Mouse (Mus musculus): ENCODE measurements around the gene Lefty2. TPM values are rescaled to one million over a fixed set of nuclear protein-coding genes. Genes with fewer than 3 reads are reported as not detected.
A peak's percentile ranks its signal among the peaks of the same experiment; 100 is the strongest.

The Lefty2 gene
- polyA plus RNA-seq, 1 experiment = not detected

GRCm38 (mm10) chr1:180850316-180851270 lies 42.3 kb upstream of the Lefty2 start, which contains the start of gene Sde2:
Sde2 (plus strand) TSS chr1:180851127.
- Histone ChIP-seq H3K4me2 (ENCODE audit: low read depth) (peak within 1 kb of the TSS; percentile 97), H3ac (ENCODE audit: control insufficient read depth, insufficient read length) (peak within 1 kb of the TSS; percentile 33), H3K79me2 (ENCODE audit: control insufficient read depth, insufficient read depth) (peaks cover 44% of the 10 kb centered on the region), H3K27me3 (ENCODE audit: control insufficient read depth, insufficient read depth, insufficient read length) (no peaks in the 10 kb centered on the region), H3K4me3 (peak within 1 kb of the TSS; percentile 59), H3K36me3 (ENCODE audit: control insufficient read depth, insufficient read depth) (peaks cover 7% of the 10 kb centered on the region)
- peak; percentile 99 for TF ChIP-seq POLR2AphosphoS2 (IDR thresholded peaks at IDR 0.05; ENCODE audit: insufficient read length, low read depth)
- peak in 1 of 3 experiments; percentile 46 for TF ChIP-seq MYOG (IDR thresholded peaks at IDR 0.05; ENCODE audit: control insufficient read depth in 1 of 3, insufficient read depth in 1 of 3, insufficient read length in 2 of 3, low read depth in 2 of 3)
- peak; percentile 41 for TF ChIP-seq REST (IDR thresholded peaks at IDR 0.05; ENCODE audit: insufficient read depth, insufficient read length)
- peak in 2 of 3 experiments; percentile 26 to 34 for TF ChIP-seq MYOD1 (IDR thresholded peaks at IDR 0.05; ENCODE audit: control insufficient read depth in 1 of 3, insufficient read length in 2 of 3, low read depth in 2 of 3)
- no peak for TF ChIP-seq E2F4 (IDR thresholded peaks at IDR 0.05; ENCODE audit: insufficient read depth)
- no peak for TF ChIP-seq MAX (IDR thresholded peaks at IDR 0.05; ENCODE audit: low read depth)
- peak; percentile 83 for TF ChIP-seq SRF (IDR thresholded peaks at IDR 0.05; ENCODE audit: control insufficient read depth, insufficient read length, low read depth)
- TF ChIP-seq POLR2A (IDR thresholded peaks at IDR 0.05; ENCODE audit: insufficient read length, low read depth) = peak; percentile 93
- TF ChIP-seq USF1 (IDR thresholded peaks at IDR 0.05; ENCODE audit: low read depth) = peak; percentile 99
- no peak for TF ChIP-seq TCF3 (IDR thresholded peaks at IDR 0.05; ENCODE audit: insufficient read length, low read depth)
- TF ChIP-seq TCF12 (IDR thresholded peaks at IDR 0.05; ENCODE audit: insufficient read depth, poor library complexity, severe bottlenecking) = no peak
- TF ChIP-seq CEBPB (IDR thresholded peaks at IDR 0.05; ENCODE audit: insufficient read depth, poor library complexity, severe bottlenecking) = no peak

DNA sequence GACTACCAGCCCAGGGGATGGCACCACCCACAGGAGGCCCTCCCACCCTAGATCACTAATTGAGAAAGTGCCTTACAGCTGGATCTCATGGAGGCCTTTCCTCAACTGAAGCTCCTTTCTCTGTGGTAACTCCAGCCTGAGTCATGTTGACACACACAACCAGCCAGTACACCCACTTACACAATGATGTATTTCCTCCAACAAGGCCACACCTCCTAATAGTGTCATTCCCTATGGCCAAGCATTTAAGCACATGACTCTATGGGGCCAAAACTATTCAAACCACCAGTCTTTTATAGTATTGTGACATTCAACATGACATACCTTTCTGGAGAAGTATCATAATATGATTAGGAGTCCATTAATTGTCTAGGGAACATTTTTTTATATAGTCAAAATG lies 34.1 kb upstream of the Lefty2 start:
- no peaks in the 10 kb centered on the region for H3K27me3 ChIP-seq (ENCODE audit: control insufficient read depth, insufficient read depth, insufficient read length)
- no peak overlapping the region for H3K4me2 ChIP-seq (ENCODE audit: low read depth)
- H3K4me3 ChIP-seq = no peak overlapping the region
- peaks cover 71% of the 10 kb centered on the region for H3K36me3 ChIP-seq (ENCODE audit: control insufficient read depth, insufficient read depth)
- TF ChIP-seq E2F4 (IDR thresholded peaks at IDR 0.05; ENCODE audit: insufficient read depth) (no peak), MYOD1 (IDR thresholded peaks at IDR 0.05; ENCODE audit: control insufficient read depth in 1 of 3, insufficient read length in 2 of 3, low read depth in 2 of 3) (no peak), CEBPB (IDR thresholded peaks at IDR 0.05; ENCODE audit: insufficient read depth, poor library complexity, severe bottlenecking) (no peak), SRF (IDR thresholded peaks at IDR 0.05; ENCODE audit: control insufficient read depth, insufficient read length, low read depth) (no peak), POLR2A (IDR thresholded peaks at IDR 0.05; ENCODE audit: insufficient read length, low read depth) (no peak), TCF12 (IDR thresholded peaks at IDR 0.05; ENCODE audit: insufficient read depth, poor library complexity, severe bottlenecking) (no peak), POLR2AphosphoS2 (IDR thresholded peaks at IDR 0.05; ENCODE audit: insufficient read length, low read depth) (no peak), MAX (IDR thresholded peaks at IDR 0.05; ENCODE audit: low read depth) (no peak), MYOG (IDR thresholded peaks at IDR 0.05; ENCODE audit: control insufficient read depth in 1 of 3, insufficient read depth in 1 of 3, insufficient read length in 2 of 3, low read depth in 2 of 3) (no peak), TCF3 (IDR thresholded peaks at IDR 0.05; ENCODE audit: insufficient read length, low read depth) (no peak), USF1 (IDR thresholded peaks at IDR 0.05; ENCODE audit: low read depth) (no peak), REST (IDR thresholded peaks at IDR 0.05; ENCODE audit: insufficient read depth, insufficient read length) (no peak)
- H3K79me2 ChIP-seq (ENCODE audit: control insufficient read depth, insufficient read depth) = peaks cover 15% of the 10 kb centered on the region
- H3ac ChIP-seq (ENCODE audit: control insufficient read depth, insufficient read length) = no peak overlapping the region

- peaks cover 82% of the 10 kb centered on the region for H3K36me3 ChIP-seq (ENCODE audit: control insufficient read depth, insufficient read depth)
- H3K4me3 ChIP-seq = no peak overlapping the region
- no peak overlapping the region for H3K4me2 ChIP-seq (ENCODE audit: low read depth)
- H3K27me3 ChIP-seq (ENCODE audit: control insufficient read depth, insufficient read depth, insufficient read length) = no peaks in the 10 kb centered on the region
- no peak for TF ChIP-seq TCF12 (IDR thresholded peaks at IDR 0.05; ENCODE audit: insufficient read depth, poor library complexity, severe bottlenecking)
- no peak for TF ChIP-seq SRF (IDR thresholded peaks at IDR 0.05; ENCODE audit: control insufficient read depth, insufficient read length, low read depth)
- TF ChIP-seq CEBPB (IDR thresholded peaks at IDR 0.05; ENCODE audit: insufficient read depth, poor library complexity, severe bottlenecking) = no peak
- TF ChIP-seq MAX (IDR thresholded peaks at IDR 0.05; ENCODE audit: low read depth) = no peak
- no peak for TF ChIP-seq MYOD1 (IDR thresholded peaks at IDR 0.05; ENCODE audit: control insufficient read depth in 1 of 3, insufficient read length in 2 of 3, low read depth in 2 of 3)
- no peak for TF ChIP-seq REST (IDR thresholded peaks at IDR 0.05; ENCODE audit: insufficient read depth, insufficient read length)
- no peak for TF ChIP-seq MYOG (IDR thresholded peaks at IDR 0.05; ENCODE audit: control insufficient read depth in 1 of 3, insufficient read depth in 1 of 3, insufficient read length in 2 of 3, low read depth in 2 of 3)
- no peak for TF ChIP-seq TCF3 (IDR thresholded peaks at IDR 0.05; ENCODE audit: insufficient read length, low read depth)
- TF ChIP-seq POLR2A (IDR thresholded peaks at IDR 0.05; ENCODE audit: insufficient read length, low read depth) = no peak
- no peak for TF ChIP-seq POLR2AphosphoS2 (IDR thresholded peaks at IDR 0.05; ENCODE audit: insufficient read length, low read depth)
- no peak for TF ChIP-seq E2F4 (IDR thresholded peaks at IDR 0.05; ENCODE audit: insufficient read depth)
- TF ChIP-seq USF1 (IDR thresholded peaks at IDR 0.05; ENCODE audit: low read depth) = no peak
- H3ac ChIP-seq (ENCODE audit: control insufficient read depth, insufficient read length) = no peak overlapping the region
- peaks cover 4% of the 10 kb centered on the region for H3K79me2 ChIP-seq (ENCODE audit: control insufficient read depth, insufficient read depth)
Observed at GRCm38 (mm10) chr1:180860030-180860429, 32.9 kb upstream of the Lefty2 start.

DNA sequence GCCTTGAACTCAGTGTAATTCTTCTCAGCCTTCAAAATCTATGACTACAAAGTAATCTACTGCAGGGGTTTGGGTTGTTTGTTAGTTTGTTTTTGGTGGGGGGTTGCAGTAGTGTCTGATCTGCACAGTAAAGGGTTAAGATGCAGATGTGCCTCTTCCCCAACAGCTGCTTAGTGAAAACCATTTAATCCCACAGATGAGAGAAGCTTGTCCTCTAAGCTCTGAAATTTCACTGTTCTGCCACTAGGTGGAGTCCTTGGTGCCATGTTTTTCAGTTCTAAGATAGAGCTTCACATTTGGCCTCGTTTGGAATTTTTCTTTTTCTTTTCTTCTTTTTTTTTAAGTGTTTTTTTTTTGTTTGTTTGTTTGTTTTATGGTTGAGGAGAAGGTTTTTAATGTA lies 29.3 kb upstream of the Lefty2 start:
- H3K79me2 ChIP-seq (ENCODE audit: control insufficient read depth, insufficient read depth) = no peaks in the 10 kb centered on the region
- no peak overlapping the region for H3K4me2 ChIP-seq (ENCODE audit: low read depth)
- H3ac ChIP-seq (ENCODE audit: control insufficient read depth, insufficient read length) = no peak overlapping the region
- no peaks in the 10 kb centered on the region for H3K27me3 ChIP-seq (ENCODE audit: control insufficient read depth, insufficient read depth, insufficient read length)
- peaks cover 78% of the 10 kb centered on the region for H3K36me3 ChIP-seq (ENCODE audit: control insufficient read depth, insufficient read depth)
- TF ChIP-seq E2F4 (IDR thresholded peaks at IDR 0.05; ENCODE audit: insufficient read depth) = no peak
- TF ChIP-seq USF1 (IDR thresholded peaks at IDR 0.05; ENCODE audit: low read depth) = no peak
- H3K4me3 ChIP-seq = no peak overlapping the region

Measured in myocyte (in vitro differentiated cells).